Comparison of ENCODE assay signal across 16 mouse cellular contexts in the genomic region with DNA sequence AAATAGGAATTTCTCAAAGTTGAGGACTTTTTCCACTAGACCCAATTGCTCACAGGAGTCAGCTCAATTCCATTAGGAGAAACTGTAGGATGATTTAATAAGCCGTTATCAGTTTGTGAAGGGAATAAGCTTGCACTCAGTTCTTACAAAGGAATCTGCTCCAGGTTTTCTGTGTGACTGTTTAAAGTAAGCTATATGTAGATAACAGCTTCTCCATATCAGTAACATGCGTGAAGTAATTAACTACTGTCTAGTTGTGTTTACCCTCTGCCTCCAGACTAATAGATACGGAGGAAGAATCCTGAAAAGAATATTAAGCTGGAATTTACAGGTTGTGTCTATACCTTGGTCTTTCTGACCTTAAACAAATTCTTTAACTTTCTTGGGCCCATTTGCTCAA.
"Had no signal": no experiment of that assay in that cellular context is flagged by ENCODE, and none has a peak within 500 bp of the region (broad histone marks: within the 10 kb centered on the region; RNA-seq: fewer than 3 reads in every experiment).

No protein-coding gene starts in this region.

- H3K4me1 ChIP-seq: kidney, embryonic 15.5 days; limb, embryonic 10.5 days; midbrain, embryonic 12.5 days had no signal

- H3K4me3 ChIP-seq: kidney, embryonic 15.5 days; left cerebral cortex, adult 2 months; limb, embryonic 10.5 days; midbrain, embryonic 12.5 days; neural tube, embryonic 13.5 days had no signal

- H3K4me2 ChIP-seq: kidney, embryonic 15.5 days; midbrain, embryonic 12.5 days; neural tube, embryonic 13.5 days had no signal

- H3K36me3 ChIP-seq: kidney, embryonic 15.5 days; limb, embryonic 10.5 days; midbrain, embryonic 12.5 days; neural tube, embryonic 13.5 days had no signal

- H3K27ac ChIP-seq: kidney, embryonic 15.5 days; left cerebral cortex, adult 2 months; limb, embryonic 10.5 days; midbrain, embryonic 12.5 days; neural tube, embryonic 13.5 days had no signal

- H3K9ac ChIP-seq: kidney, embryonic 15.5 days; midbrain, embryonic 12.5 days; neural tube, embryonic 13.5 days had no signal

- DNase-seq: kidney, adult 2 months; kidney, postnatal 14 days; lung, adult 2 months; lung, postnatal 36 days; retina, postnatal 1 day; right cerebral cortex, postnatal 4 days; spleen, adult 18-20 months; thymus, postnatal 14 days had no signal

- H3K27me3 ChIP-seq: kidney, embryonic 15.5 days; midbrain, embryonic 12.5 days; neural tube, embryonic 13.5 days had no signal

- ATAC-seq: intestine, embryonic 16.5 days; lung, postnatal 0 days; midbrain, embryonic 16.5 days had no signal

- H3K9me3 ChIP-seq: kidney, embryonic 15.5 days; limb, embryonic 10.5 days; midbrain, embryonic 12.5 days; neural tube, embryonic 13.5 days had no signal
